Mouse (Mus musculus): Measurements from ENCODE around the gene Tnfsf14. TPM values are rescaled to one million over a fixed set of nuclear protein-coding genes. Genes with fewer than 3 reads are reported as not detected.

The Tnfsf14 gene
- polyA plus RNA-seq, 1 experiment from 2014 or later, result 1.7 TPM

DNA sequence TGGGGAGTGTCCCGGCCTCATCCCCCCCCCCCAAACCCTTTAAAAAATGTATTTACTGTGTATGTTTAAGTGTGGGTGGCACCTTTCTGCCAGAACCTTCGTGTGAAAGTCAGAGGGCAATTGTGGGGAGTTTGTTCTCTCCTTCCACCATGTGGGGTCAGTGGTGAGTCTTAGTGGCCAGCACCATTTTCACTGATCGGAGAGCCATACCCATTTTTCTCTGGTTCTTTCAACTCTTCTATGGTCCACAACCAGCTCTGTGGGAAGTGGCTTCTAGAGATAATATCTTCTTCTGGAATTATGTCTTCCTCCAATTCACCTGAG is 25.9 kb upstream of the Tnfsf14 start:
- Histone ChIP-seq H3K4me3 (ENCODE audit: inconsistent target) (no peak overlapping the region), H3K36me3 (ENCODE audit: inconsistent target) (peaks cover 31% of the 10 kb centered on the region; the same call in 1 of the 2 replicates)
- 17% methylated on average over 3 of the region's 3 CpGs for WGBS (ENCODE audit: missing documents)

DNA sequence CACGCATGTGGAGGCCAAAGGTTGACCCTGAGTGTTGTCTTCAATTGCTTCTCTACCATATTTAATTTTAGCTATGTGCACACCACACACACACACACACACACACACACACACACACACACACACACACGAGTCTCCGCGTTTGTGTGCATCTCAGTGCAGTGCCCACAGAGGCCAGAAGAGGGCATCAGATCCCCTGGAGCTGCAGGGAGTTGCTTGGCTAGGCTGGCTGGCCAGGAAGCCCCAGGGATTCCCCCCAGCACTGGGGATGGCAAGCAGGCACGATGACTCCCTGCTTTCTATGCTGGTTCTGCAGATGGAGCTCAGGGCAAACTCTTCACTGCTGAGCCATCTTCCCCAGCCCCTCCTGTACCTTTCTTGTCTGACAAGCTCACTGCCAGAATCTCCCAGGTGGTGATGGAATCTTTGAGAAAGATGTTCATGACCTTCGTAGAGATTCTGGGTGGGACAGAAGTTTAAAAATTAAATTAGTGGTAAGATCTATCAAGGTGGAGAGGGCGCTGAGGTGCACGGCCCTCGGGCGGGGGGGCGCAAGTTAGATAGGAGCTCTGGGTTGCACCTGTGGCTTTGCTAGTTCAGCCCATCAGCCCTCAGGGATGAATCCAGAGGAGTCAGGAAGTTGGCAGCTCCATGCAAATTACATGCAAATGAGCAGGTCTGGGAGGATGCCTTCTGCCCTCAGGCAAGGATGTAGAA is 25.3 kb upstream of the Tnfsf14 start:
- Histone ChIP-seq H3K79me2 (ENCODE audit: inconsistent target) (no peaks in the 10 kb centered on the region), H3K4me3 (ENCODE audit: inconsistent target) (no peak overlapping the region), H3K36me3 (ENCODE audit: inconsistent target) (peaks cover 34% of the 10 kb centered on the region; the same call in 1 of the 2 replicates), H3K27ac (no peak overlapping the region)
- 31% methylated on average over 8 of the region's 11 CpGs for WGBS (ENCODE audit: missing documents)

More for the DNA sequence above, 25.9 kb upstream of the Tnfsf14 start:
- Histone ChIP-seq H3K79me2 (ENCODE audit: inconsistent target) (no peaks in the 10 kb centered on the region), H3K27ac (no peak overlapping the region)

DNA sequence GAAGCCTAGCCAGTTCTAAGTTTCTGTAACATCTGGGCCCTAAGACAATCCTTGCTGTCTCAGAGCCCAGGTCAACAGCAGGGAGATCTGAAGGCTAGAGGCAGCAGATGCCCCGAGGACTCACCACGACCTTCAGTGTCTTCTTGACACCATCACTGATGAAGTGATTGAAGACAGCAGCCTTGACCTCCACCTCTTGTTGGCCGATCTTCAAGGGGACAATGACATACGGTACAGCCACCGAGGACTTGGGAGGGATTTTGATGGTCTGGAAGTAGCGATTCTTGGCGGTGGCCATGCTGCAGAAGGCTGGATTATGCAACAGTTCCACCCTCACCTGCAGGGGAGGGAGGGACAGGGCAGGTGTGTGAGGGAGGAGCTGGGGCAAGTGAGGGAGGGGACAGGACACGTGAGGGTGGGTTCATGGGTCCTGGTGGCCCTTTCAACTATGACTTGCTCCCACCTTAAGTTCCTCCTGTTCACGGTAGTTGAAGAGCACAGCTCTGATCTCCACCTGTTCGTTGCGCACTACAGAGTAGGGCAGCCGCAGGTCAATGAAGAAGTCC is 24.4 kb upstream of the Tnfsf14 start:
- WGBS (ENCODE audit: missing documents), result 82% methylated on average over 10 of the region's 12 CpGs
- H3K27ac ChIP-seq, result no peak overlapping the region
- H3K36me3 ChIP-seq (ENCODE audit: inconsistent target), result peaks cover 43% of the 10 kb centered on the region; the same call in 1 of the 2 replicates

DNA sequence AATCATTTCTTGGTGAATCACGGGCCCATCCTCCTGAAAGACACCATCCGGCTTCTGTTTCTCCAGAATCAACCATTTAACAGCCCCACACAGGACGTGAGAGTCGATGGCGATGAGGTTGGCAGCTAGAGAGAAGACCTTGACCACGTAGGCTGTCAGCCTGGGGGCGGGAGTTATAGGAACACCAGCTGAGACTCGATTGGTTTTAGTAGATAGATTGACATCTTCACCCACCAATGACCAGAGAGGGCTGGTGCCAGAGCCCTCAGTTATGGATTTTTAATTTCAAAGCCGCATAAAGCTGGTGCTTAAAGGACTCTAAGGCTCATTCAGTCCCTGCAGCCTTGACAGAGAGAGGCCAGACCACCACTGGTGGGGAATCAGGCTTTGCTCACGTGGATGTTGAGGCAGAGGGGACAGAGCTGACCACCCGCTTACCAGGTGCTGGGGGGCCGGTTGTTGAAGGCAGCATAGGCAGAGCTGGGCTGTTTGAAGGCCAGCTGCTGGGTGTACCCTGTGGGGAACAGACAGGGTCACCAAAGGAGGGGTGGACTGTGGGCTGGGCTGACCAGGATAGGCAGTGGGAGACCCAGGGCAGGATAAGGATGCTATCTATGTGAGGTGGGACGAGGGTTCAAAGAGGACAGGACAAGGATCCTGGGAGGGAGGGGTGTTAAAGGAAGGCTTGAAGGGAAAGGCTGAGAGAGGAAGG is 20.9 kb upstream of the Tnfsf14 start:
- Histone ChIP-seq H3K79me2 (ENCODE audit: inconsistent target) (no peaks in the 10 kb centered on the region), H3K36me3 (ENCODE audit: inconsistent target) (peaks cover 57% of the 10 kb centered on the region), H3K27ac (no peak overlapping the region), H3K4me3 (ENCODE audit: inconsistent target) (no peak overlapping the region)
- WGBS (ENCODE audit: missing documents), result 70% methylated on average over 12 of the region's 13 CpGs

More for the DNA sequence above, 24.4 kb upstream of the Tnfsf14 start:
- no peaks in the 10 kb centered on the region for H3K79me2 ChIP-seq (ENCODE audit: inconsistent target)
- H3K4me3 ChIP-seq (ENCODE audit: inconsistent target), result no peak overlapping the region

DNA sequence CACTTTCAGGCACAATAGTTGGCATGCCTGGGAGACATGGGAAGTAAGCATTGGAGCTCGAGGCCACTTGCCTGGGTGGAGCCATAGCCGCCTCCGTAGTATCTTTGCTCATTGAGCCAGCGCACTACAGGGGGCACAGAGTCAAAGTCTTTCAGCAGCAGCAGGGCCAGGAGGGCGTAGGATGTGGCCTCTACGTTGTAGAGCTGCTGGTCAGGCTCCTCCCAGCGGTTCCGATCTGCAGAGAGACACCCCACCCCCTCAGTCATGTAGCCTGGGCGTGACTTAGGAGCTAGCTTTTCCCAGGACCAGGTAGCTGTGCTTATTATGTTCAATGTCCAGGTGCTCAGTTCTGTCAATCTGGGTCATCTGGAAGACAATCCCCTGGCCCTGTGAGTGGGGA is 17.5 kb upstream of the Tnfsf14 start:
- WGBS (ENCODE audit: missing documents), result 87% methylated on average over 9 of the region's 9 CpGs
- H3K27ac ChIP-seq, result no peak overlapping the region
- H3K36me3 ChIP-seq (ENCODE audit: inconsistent target), result peaks cover 56% of the 10 kb centered on the region
- H3K4me3 ChIP-seq (ENCODE audit: inconsistent target), result no peak overlapping the region
- H3K79me2 ChIP-seq (ENCODE audit: inconsistent target), result no peaks in the 10 kb centered on the region

DNA sequence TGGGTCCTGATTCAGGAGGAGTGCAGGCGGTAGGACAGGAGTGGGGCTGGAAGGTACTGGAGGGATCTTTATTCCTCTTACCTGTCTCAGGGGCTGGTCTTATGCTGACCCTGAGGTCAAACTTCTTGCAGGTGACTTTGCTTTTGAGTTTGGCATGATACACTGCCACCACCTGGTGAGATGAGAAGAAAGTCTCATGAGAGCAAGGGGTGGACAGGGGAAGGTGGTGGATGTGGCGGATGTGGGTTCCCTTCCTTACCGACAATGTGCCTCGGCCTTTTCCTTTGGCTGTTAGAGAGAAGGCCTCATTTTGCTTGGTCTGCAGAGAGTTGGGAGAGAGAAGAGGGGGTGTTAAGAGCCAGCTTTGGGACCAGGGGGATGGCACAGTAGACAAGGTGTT is 15.4 kb upstream of the Tnfsf14 start:
- Histone ChIP-seq H3K27ac (no peak overlapping the region), H3K36me3 (ENCODE audit: inconsistent target) (peaks cover 52% of the 10 kb centered on the region), H3K4me3 (ENCODE audit: inconsistent target) (no peak overlapping the region), H3K79me2 (ENCODE audit: inconsistent target) (no peaks in the 10 kb centered on the region)
- 60% methylated on average over 4 of the region's 4 CpGs for WGBS (ENCODE audit: missing documents)

DNA sequence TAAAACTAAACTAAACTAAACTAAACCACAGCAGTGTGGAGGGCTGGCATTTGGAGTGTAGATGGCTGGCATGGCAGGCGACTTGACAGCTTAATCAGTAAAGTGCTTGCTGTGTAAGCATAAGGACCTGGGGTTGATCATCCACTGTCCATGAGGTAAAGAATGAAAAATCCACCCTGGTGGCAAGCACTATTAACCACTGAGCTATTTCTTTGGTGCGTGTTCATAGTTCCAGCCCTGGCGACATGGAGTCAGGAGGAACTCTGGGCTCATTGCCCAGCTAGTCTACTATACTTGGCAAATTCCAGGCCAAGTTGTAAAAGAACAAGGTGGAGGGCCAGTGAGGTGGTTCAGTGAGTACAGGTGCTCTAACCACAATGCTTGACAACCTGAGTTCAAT is 14.0 kb upstream of the Tnfsf14 start:
- WGBS (ENCODE audit: missing documents), result 95% methylated on average over 3 of the region's 3 CpGs
- Histone ChIP-seq H3K4me3 (ENCODE audit: inconsistent target) (no peak overlapping the region), H3K27ac (no peak overlapping the region), H3K79me2 (ENCODE audit: inconsistent target) (no peaks in the 10 kb centered on the region), H3K36me3 (ENCODE audit: inconsistent target) (peaks cover 38% of the 10 kb centered on the region)

DNA sequence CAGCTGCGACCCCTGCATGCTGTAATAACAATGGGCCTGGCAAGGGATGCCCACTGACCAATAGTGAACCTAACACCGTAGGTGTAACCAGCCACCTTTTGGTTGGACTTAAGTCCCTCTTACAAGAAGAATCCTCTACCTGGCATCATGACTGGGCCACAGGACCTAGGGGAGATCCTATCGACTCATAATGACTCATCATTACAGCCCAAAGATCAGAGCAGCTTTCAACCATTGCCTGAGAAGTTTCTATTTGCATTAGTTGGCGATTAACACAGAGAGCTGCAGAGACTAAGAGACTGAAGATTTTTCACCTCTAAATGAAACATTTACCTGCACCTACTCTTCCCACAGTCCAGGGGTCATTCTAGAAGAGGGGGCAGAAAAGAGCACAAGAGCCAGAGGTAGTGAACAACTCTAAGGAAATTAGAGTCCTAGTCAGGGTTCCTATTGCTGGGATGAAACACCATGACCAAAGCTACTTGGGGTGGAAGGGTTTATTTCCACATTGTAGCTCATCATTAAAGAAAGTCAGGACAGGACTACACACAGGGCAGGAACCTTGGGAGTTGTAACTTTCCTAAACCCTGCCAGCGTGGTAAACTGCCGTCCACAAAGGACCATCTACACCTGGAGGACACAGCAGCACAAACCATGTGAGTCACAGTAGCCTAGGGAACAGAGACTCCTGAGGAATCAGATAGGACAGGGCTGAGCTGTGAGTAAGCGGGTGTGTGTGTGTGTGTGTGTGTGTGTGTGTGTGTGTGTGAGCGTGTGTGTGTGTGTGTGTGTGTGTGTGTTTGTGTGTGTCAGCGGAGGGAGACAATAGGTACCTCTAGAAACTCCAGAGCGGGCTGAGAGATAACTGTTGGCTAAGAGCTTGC is 8.1 kb upstream of the Tnfsf14 start:
- H3K36me3 ChIP-seq (ENCODE audit: inconsistent target), result peaks cover 13% of the 10 kb centered on the region; the same call in 1 of the 2 replicates
- H3K79me2 ChIP-seq (ENCODE audit: inconsistent target), result no peaks in the 10 kb centered on the region
- 77% methylated on average over 8 of the region's 10 CpGs for WGBS (ENCODE audit: missing documents)
- no peak overlapping the region for H3K27ac ChIP-seq
- H3K4me3 ChIP-seq (ENCODE audit: inconsistent target), result no peak overlapping the region

DNA sequence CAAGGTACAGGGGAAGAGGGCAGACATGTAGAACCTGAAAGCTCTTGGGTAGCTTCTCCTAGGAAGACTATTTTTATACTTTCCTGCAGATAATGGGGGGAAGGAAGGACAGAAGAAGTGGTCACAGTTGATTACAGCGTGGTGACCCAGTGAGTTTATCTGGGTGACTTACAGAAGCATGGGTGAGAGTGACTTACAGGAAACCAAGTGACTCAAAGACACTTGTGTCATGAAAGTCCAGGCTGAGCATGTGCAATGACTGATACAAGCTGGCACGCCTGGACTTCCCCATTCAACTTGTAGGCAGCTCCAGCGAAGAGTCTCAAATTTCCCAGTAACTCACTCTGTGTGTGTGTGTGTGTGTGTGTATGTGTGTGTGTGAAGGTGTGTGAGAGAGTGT is 4.3 kb upstream of the Tnfsf14 start:
- no peaks in the 10 kb centered on the region for H3K79me2 ChIP-seq (ENCODE audit: inconsistent target)
- H3K4me3 ChIP-seq (ENCODE audit: inconsistent target), result no peak overlapping the region
- WGBS (ENCODE audit: missing documents), result 6% methylated on average over 3 of the region's 3 CpGs
- H3K27ac ChIP-seq, result peak overlapping the region; percentile 71
- no peaks in the 10 kb centered on the region for H3K36me3 ChIP-seq (ENCODE audit: inconsistent target)

DNA sequence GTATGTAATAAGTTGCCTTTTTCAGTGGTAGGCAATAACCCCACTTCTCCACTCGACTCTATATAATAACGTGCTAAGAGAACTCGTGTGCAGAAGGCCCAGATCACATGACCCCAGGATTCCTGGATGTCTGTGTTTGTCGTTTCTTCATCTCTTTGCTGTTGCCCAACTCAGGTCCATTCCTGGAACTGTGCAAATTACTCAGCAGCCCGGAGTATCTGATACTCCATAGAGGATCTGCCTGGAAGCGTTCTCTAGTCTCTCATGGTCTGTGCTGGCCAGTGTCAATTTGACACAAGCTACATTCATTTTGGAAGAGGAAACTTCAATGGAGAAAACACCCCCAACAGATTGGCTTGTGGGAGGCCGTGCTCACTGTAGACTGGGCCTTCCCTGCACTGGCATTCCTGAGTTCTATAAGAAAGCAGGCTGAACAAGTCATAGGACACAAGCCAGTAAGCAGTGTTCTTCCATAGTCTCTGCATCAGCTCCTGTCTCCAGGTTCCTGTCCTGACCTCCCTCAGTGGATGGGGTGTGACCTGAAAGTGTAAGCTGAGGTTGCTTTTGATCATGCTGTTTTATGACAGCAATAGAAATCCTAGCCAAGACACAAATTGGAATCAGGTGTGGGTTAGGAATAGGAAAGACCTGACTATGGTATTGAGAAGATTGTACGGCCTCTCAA is 1.5 kb upstream of the Tnfsf14 start:
- Histone ChIP-seq H3K79me2 (ENCODE audit: inconsistent target) (no peaks in the 10 kb centered on the region), H3K36me3 (ENCODE audit: inconsistent target) (no peaks in the 10 kb centered on the region), H3K4me3 (ENCODE audit: inconsistent target) (no peak overlapping the region), H3K27ac (no peak overlapping the region)
- WGBS (ENCODE audit: missing documents), result 74% methylated on average over 8 of the region's 8 CpGs

DNA sequence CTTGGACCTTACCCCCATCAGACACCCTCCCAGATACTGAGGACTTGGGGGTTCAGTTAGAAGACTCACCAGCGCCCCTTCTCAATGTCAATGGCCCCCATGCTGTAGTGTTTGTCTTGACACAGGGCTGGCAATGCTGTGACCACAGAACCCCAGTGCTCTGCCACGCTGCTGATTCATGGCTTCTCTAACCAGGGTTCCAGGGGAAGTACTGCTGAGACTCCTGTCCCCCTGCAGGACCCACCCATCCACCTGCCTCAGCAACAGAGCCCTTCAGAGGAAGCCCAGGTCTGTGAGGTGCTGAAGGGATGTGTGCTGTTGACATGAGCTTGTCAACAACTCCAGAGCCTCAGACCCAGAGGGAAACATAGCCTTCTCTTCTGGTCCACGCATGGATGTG is 794 bp upstream of the Tnfsf14 start:
- no peaks in the 10 kb centered on the region for H3K79me2 ChIP-seq (ENCODE audit: inconsistent target)
- 58% methylated on average over 3 of the region's 3 CpGs for WGBS (ENCODE audit: missing documents)
- H3K4me3 ChIP-seq (ENCODE audit: inconsistent target), result no peak overlapping the region
- H3K36me3 ChIP-seq (ENCODE audit: inconsistent target), result no peaks in the 10 kb centered on the region
- H3K27ac ChIP-seq, result peak overlapping the region; percentile 58; the same call in 1 of the 2 replicates

DNA sequence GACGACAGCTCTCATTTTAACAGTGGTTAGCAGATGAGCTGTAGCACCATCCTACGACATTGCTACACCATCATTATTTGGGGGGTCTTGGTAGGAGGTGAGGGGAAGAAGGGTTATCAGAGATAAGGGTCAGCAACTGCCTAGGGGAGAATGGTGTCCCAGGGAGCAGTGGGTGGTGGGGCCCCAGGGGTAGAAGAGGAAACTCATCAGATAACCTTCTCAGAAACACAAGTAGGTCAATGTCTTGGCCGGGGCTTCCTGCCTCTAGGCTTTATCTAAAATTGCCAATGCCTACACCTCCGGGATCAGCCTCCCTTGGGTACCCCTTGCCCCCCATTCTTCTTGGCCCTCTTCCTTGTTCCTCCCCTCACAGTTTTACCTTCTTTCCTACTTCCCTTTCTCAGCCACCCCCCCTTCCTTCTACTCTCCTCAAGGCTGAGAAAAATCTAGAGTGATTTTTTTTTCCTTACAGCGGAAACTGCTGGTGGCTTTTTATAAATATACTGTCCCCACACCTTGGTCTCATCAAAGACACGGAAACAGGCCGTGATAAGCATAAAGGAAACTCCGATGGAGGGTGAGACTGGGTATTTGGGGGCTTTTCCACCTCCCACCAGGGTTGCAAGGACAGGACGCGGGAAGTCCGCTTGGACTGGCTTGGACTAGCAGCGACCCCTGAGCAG is 5.3 kb downstream of the Tnfsf14 start:
- 52% methylated on average over 12 of the region's 12 CpGs for WGBS (ENCODE audit: missing documents)
- Histone ChIP-seq H3K27ac (no peak overlapping the region), H3K79me2 (ENCODE audit: inconsistent target) (no peaks in the 10 kb centered on the region), H3K36me3 (ENCODE audit: inconsistent target) (no peaks in the 10 kb centered on the region), H3K4me3 (ENCODE audit: inconsistent target) (no peak overlapping the region)

DNA sequence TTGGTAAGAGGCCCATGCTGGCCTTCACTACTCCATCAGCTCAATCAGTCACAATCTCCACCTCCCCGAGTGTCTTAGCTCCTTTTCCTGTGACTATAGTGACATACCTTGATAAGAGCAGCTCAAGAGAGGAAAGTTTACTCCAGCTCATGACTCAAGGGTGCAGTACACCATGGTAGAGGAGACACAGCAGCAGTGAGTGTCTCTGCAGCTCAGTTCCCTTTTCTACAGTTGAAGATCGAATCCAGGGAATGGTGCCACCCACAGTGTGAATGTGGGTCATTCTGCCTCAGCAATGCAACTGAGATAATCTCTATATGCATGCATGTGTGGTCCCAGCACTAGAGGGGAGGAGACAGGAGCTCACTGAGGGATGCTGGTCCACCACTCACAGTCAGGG is 8.3 kb downstream of the Tnfsf14 start:
- Histone ChIP-seq H3K4me3 (ENCODE audit: inconsistent target) (no peak overlapping the region), H3K79me2 (ENCODE audit: inconsistent target) (no peaks in the 10 kb centered on the region), H3K27ac (no peak overlapping the region), H3K36me3 (ENCODE audit: inconsistent target) (no peaks in the 10 kb centered on the region)
- WGBS (ENCODE audit: missing documents), result 70% methylated on average over 2 of the region's 2 CpGs

Measured in macrophage (primary cell).